Mouse (Mus musculus): ENCODE results near the gene Irf2. TPM values are rescaled to one million over a fixed set of nuclear protein-coding genes. Genes with fewer than 3 reads are reported as not detected.

Gene Irf2
- polyA plus RNA-seq, 1 experiment from 2014 or later: 15.3 TPM

- H3K4me2 ChIP-seq (ENCODE audit: low read depth, severe bottlenecking): peak overlapping the region; percentile 70
- no peaks in the 10 kb centered on the region for H3K27me3 ChIP-seq (ENCODE audit: control insufficient read depth, insufficient read depth, low read length)
- peaks cover 4% of the 10 kb centered on the region; the same call in 1 of the 2 replicates for H3K4me1 ChIP-seq (ENCODE audit: control insufficient read depth, insufficient read depth, low read length)
- H3K36me3 ChIP-seq (ENCODE audit: control insufficient read depth, insufficient read depth, low read length): no peaks in the 10 kb centered on the region
- peak overlapping the region; percentile 87 for H3K4me3 ChIP-seq (ENCODE audit: low read depth, low read length)
- peak overlapping the region; percentile 83 for H3K27ac ChIP-seq (replicated peaks; ENCODE audit: low read depth, low read length)
- WGBS: under 1% methylated on average over 28 of the region's 28 CpGs
- DNase-seq (ENCODE audit: low spot score) (peak; percentile 71), ATAC-seq (ENCODE audit: insufficient number of reproducible peaks, low FRiP score, low TSS enrichment, low read depth) (peak; percentile 1; the same call in 1 of the 2 replicates)
- H3K9ac ChIP-seq (ENCODE audit: low read length): peak overlapping the region; percentile 97
- no peaks in the 10 kb centered on the region for H3K9me3 ChIP-seq (ENCODE audit: control insufficient read depth, low read length)
Observed at GRCm38 (mm10) chr8:46741281-46741791, 1.8 kb downstream of the Irf2 start.

- WGBS: 54% methylated on average over 8 of the region's 8 CpGs
- H3K36me3 ChIP-seq (ENCODE audit: control insufficient read depth, insufficient read depth, low read length): no peaks in the 10 kb centered on the region
- peaks cover 4% of the 10 kb centered on the region; the same call in 1 of the 2 replicates for H3K4me1 ChIP-seq (ENCODE audit: control insufficient read depth, insufficient read depth, low read length)
- H3K4me3 ChIP-seq (ENCODE audit: low read depth, low read length): peak overlapping the region; percentile 87
- H3K27me3 ChIP-seq (ENCODE audit: control insufficient read depth, insufficient read depth, low read length): no peaks in the 10 kb centered on the region
- ATAC-seq (ENCODE audit: insufficient number of reproducible peaks, low FRiP score, low TSS enrichment, low read depth) (no peak), DNase-seq (ENCODE audit: low spot score) (no peak)
- H3K4me2 ChIP-seq (ENCODE audit: low read depth, severe bottlenecking): peak overlapping the region; percentile 70
- H3K9ac ChIP-seq (ENCODE audit: low read length): no peak overlapping the region
- H3K27ac ChIP-seq (replicated peaks; ENCODE audit: low read depth, low read length): no peak overlapping the region
- H3K9me3 ChIP-seq (ENCODE audit: control insufficient read depth, low read length): no peaks in the 10 kb centered on the region
Observed at GRCm38 (mm10) chr8:46741991-46742690, 2.6 kb downstream of the Irf2 start.

- Histone ChIP-seq H3K4me3 (ENCODE audit: low read depth, low read length) (no peak overlapping the region), H3K4me2 (ENCODE audit: low read depth, severe bottlenecking) (no peak overlapping the region), H3K27me3 (ENCODE audit: control insufficient read depth, insufficient read depth, low read length) (no peaks in the 10 kb centered on the region), H3K9ac (ENCODE audit: low read length) (no peak overlapping the region), H3K27ac (replicated peaks; ENCODE audit: low read depth, low read length) (no peak overlapping the region), H3K4me1 (ENCODE audit: control insufficient read depth, insufficient read depth, low read length) (peaks cover 4% of the 10 kb centered on the region; the same call in 1 of the 2 replicates), H3K36me3 (ENCODE audit: control insufficient read depth, insufficient read depth, low read length) (no peaks in the 10 kb centered on the region), H3K9me3 (ENCODE audit: control insufficient read depth, low read length) (no peaks in the 10 kb centered on the region)
- no peak for DNase-seq (ENCODE audit: low spot score)
- 71% methylated on average over 5 of the region's 5 CpGs for WGBS
- no peak for ATAC-seq (ENCODE audit: insufficient number of reproducible peaks, low FRiP score, low TSS enrichment, low read depth)
Observed at GRCm38 (mm10) chr8:46742691-46743082, 3.2 kb downstream of the Irf2 start.

GRCm38 (mm10) chr8:46745464-46745863 is 5.9 kb downstream of the Irf2 start:
- H3K4me2 ChIP-seq (ENCODE audit: low read depth, severe bottlenecking): no peak overlapping the region
- 93% methylated on average over 1 of the region's 1 CpGs for WGBS
- H3K4me1 ChIP-seq (ENCODE audit: control insufficient read depth, insufficient read depth, low read length): peaks cover 7% of the 10 kb centered on the region; the same call in 1 of the 2 replicates
- H3K9ac ChIP-seq (ENCODE audit: low read length): no peak overlapping the region
- H3K27me3 ChIP-seq (ENCODE audit: control insufficient read depth, insufficient read depth, low read length): no peaks in the 10 kb centered on the region
- H3K36me3 ChIP-seq (ENCODE audit: control insufficient read depth, insufficient read depth, low read length): no peaks in the 10 kb centered on the region
- H3K4me3 ChIP-seq (ENCODE audit: low read depth, low read length): no peak overlapping the region
- H3K27ac ChIP-seq (replicated peaks; ENCODE audit: low read depth, low read length): no peak overlapping the region
- no peaks in the 10 kb centered on the region for H3K9me3 ChIP-seq (ENCODE audit: control insufficient read depth, low read length)
- no peak for DNase-seq (ENCODE audit: low spot score)
- no peak for ATAC-seq (ENCODE audit: insufficient number of reproducible peaks, low FRiP score, low TSS enrichment, low read depth)

GRCm38 (mm10) chr8:46747311-46747980 is 7.9 kb downstream of the Irf2 start:
- no peak for DNase-seq (ENCODE audit: low spot score)
- H3K27me3 ChIP-seq (ENCODE audit: control insufficient read depth, insufficient read depth, low read length): no peaks in the 10 kb centered on the region
- WGBS: 38% methylated on average over 4 of the region's 4 CpGs

GRCm38 (mm10) chr8:46750000-46750399 is 10.5 kb downstream of the Irf2 start:
- DNase-seq (ENCODE audit: low spot score): no peak
- Histone ChIP-seq H3K4me1 (ENCODE audit: control insufficient read depth, insufficient read depth, low read length) (peaks cover 18% of the 10 kb centered on the region), H3K27me3 (ENCODE audit: control insufficient read depth, insufficient read depth, low read length) (no peaks in the 10 kb centered on the region), H3K36me3 (ENCODE audit: control insufficient read depth, insufficient read depth, low read length) (no peaks in the 10 kb centered on the region), H3K4me3 (ENCODE audit: low read depth, low read length) (no peak overlapping the region), H3K4me2 (ENCODE audit: low read depth, severe bottlenecking) (no peak overlapping the region), H3K9ac (ENCODE audit: low read length) (no peak overlapping the region), H3K27ac (replicated peaks; ENCODE audit: low read depth, low read length) (no peak overlapping the region), H3K9me3 (ENCODE audit: control insufficient read depth, low read length) (no peaks in the 10 kb centered on the region)
- 69% methylated on average over 5 of the region's 5 CpGs for WGBS
- no peak for ATAC-seq (ENCODE audit: insufficient number of reproducible peaks, low FRiP score, low TSS enrichment, low read depth)

More at GRCm38 (mm10) chr8:46747311-46747980, 7.9 kb downstream of the Irf2 start:
- Histone ChIP-seq H3K9me3 (ENCODE audit: control insufficient read depth, low read length) (no peaks in the 10 kb centered on the region), H3K9ac (ENCODE audit: low read length) (no peak overlapping the region), H3K4me3 (ENCODE audit: low read depth, low read length) (no peak overlapping the region), H3K36me3 (ENCODE audit: control insufficient read depth, insufficient read depth, low read length) (no peaks in the 10 kb centered on the region), H3K4me2 (ENCODE audit: low read depth, severe bottlenecking) (no peak overlapping the region), H3K4me1 (ENCODE audit: control insufficient read depth, insufficient read depth, low read length) (peaks cover 21% of the 10 kb centered on the region), H3K27ac (replicated peaks; ENCODE audit: low read depth, low read length) (no peak overlapping the region)
- no peak for ATAC-seq (ENCODE audit: insufficient number of reproducible peaks, low FRiP score, low TSS enrichment, low read depth)

- Histone ChIP-seq H3K4me1 (ENCODE audit: control insufficient read depth, insufficient read depth, low read length) (peaks cover 18% of the 10 kb centered on the region), H3K27ac (replicated peaks; ENCODE audit: low read depth, low read length) (peak overlapping the region; percentile 24; the same call in 1 of the 2 replicates), H3K4me2 (ENCODE audit: low read depth, severe bottlenecking) (no peak overlapping the region)
Observed at GRCm38 (mm10) chr8:46750566-46750965, 11.0 kb downstream of the Irf2 start.

GRCm38 (mm10) chr8:46751151-46751550 is 11.6 kb downstream of the Irf2 start:
- WGBS: 21% methylated on average over 4 of the region's 4 CpGs
- H3K27ac ChIP-seq (replicated peaks; ENCODE audit: low read depth, low read length): peak overlapping the region; percentile 24
- ATAC-seq (ENCODE audit: insufficient number of reproducible peaks, low FRiP score, low TSS enrichment, low read depth): no peak
- H3K4me1 ChIP-seq (ENCODE audit: control insufficient read depth, insufficient read depth, low read length): peaks cover 23% of the 10 kb centered on the region
- H3K4me3 ChIP-seq (ENCODE audit: low read depth, low read length): no peak overlapping the region
- no peak for DNase-seq (ENCODE audit: low spot score)
- H3K4me2 ChIP-seq (ENCODE audit: low read depth, severe bottlenecking): no peak overlapping the region
- no peak overlapping the region for H3K9ac ChIP-seq (ENCODE audit: low read length)
- H3K9me3 ChIP-seq (ENCODE audit: control insufficient read depth, low read length): no peaks in the 10 kb centered on the region
- no peaks in the 10 kb centered on the region for H3K27me3 ChIP-seq (ENCODE audit: control insufficient read depth, insufficient read depth, low read length)
- H3K36me3 ChIP-seq (ENCODE audit: control insufficient read depth, insufficient read depth, low read length): no peaks in the 10 kb centered on the region

More at GRCm38 (mm10) chr8:46750566-46750965, 11.0 kb downstream of the Irf2 start:
- no peaks in the 10 kb centered on the region for H3K36me3 ChIP-seq (ENCODE audit: control insufficient read depth, insufficient read depth, low read length)
- WGBS: 66% methylated on average over 8 of the region's 8 CpGs
- ATAC-seq (ENCODE audit: insufficient number of reproducible peaks, low FRiP score, low TSS enrichment, low read depth) (no peak), DNase-seq (ENCODE audit: low spot score) (no peak)
- H3K9me3 ChIP-seq (ENCODE audit: control insufficient read depth, low read length): no peaks in the 10 kb centered on the region
- no peak overlapping the region for H3K4me3 ChIP-seq (ENCODE audit: low read depth, low read length)
- no peak overlapping the region for H3K9ac ChIP-seq (ENCODE audit: low read length)
- no peaks in the 10 kb centered on the region for H3K27me3 ChIP-seq (ENCODE audit: control insufficient read depth, insufficient read depth, low read length)
